Mouse (Mus musculus) heart, embryonic 16.5 days (tissue): ENCODE measurements at regions not wholly inside any gene's neighbourhood (a gene's known extent, or its start where the extent isn't known, plus 50 kb on each side); places are given as distances from the start of the nearest gene placed in this dataset.

Experiments
- ATAC-seq: fragments of 200-750 bp; cut with Nextera tagmentation; replicated peaks from 2 replicates; pipeline ENCODE4 v1.8.0; 2017; ENCODE audit warnings: moderate number of reproducible peaks; ENCODE audit not compliant: insufficient read depth, low FRiP score; ENCODE audit errors: extremely low read depth
- H3K27ac ChIP-seq: fragments of 300-500 bp; sonication (generic); 2 replicates; pipeline ENCODE4 v1.5.1; 2014; ENCODE audit warnings: mild to moderate bottlenecking, low read length, control low read depth, moderate library complexity
- H3K27me3 ChIP-seq: fragments of 300-500 bp; sonication (generic); 2 replicates; pipeline ENCODE4 v1.6.1; 2014; ENCODE audit warnings: low read length, mixed read lengths; ENCODE audit not compliant: control insufficient read depth, insufficient read depth
- H3K36me3 ChIP-seq: fragments of 300-500 bp; sonication (generic); 2 replicates; pipeline ENCODE4 v1.6.1; 2014; ENCODE audit not compliant: control insufficient read depth, insufficient read depth
- H3K4me1 ChIP-seq: fragments of 300-500 bp; sonication (generic); 2 replicates; pipeline ENCODE4 v1.6.1; 2014; ENCODE audit warnings: low read length, mixed read lengths; ENCODE audit not compliant: control insufficient read depth, insufficient read depth
- H3K4me2 ChIP-seq: fragments of 300-500 bp; sonication (generic); 2 replicates; pipeline ENCODE4 v1.6.1; 2014; ENCODE audit warnings: low read depth, mild to moderate bottlenecking, control low read depth, low read length
- H3K4me3 ChIP-seq: fragments of 300-500 bp; sonication (generic); 2 replicates; pipeline ENCODE4 v1.5.1; 2014; ENCODE audit warnings: mild to moderate bottlenecking, control low read depth, low read length
- H3K9ac ChIP-seq: fragments of 300-500 bp; sonication (generic); 2 replicates; pipeline ENCODE4 v1.6.1; 2014; ENCODE audit warnings: low read length, control low read depth
- H3K9me3 ChIP-seq: fragments of 300-500 bp; sonication (generic); replicated peaks from 2 replicates; pipeline ENCODE4 v1.6.1; 2016; ENCODE audit warnings: low read length; ENCODE audit not compliant: control insufficient read depth
- WGBS: fragments of 180-500 bp; shearing (Covaris S2); extraction: QIAGEN DNeasy Blood & Tissue Kit; methylation state at CpG from one replicate; pipeline ENCODE4 v1.1.7; 2014; 5-methylcytosine and 5-hydroxymethylcytosine counted together

- H3K27me3 ChIP-seq: no peaks in the 10 kb centered on the region
- no peak overlapping the region for H3K4me2 ChIP-seq
- no peak overlapping the region for H3K4me3 ChIP-seq
- H3K9ac ChIP-seq: no peak overlapping the region
- H3K9me3 ChIP-seq: peaks cover 8% of the 10 kb centered on the region
- ATAC-seq: no peak
- H3K4me1 ChIP-seq: no peaks in the 10 kb centered on the region
- no peaks in the 10 kb centered on the region for H3K36me3 ChIP-seq
- 85% methylated on average over 2 of the region's 3 CpGs for WGBS
- H3K27ac ChIP-seq: no peak overlapping the region
Measured at GRCm38 (mm10) chr4:131056293-131056692, 112.1 kb downstream of the Matn1 start.

- H3K9ac ChIP-seq: no peak overlapping the region
- H3K27ac ChIP-seq: no peak overlapping the region
- H3K4me1 ChIP-seq: no peaks in the 10 kb centered on the region
- 62% methylated on average over 7 of the region's 7 CpGs for WGBS
- H3K4me3 ChIP-seq: no peak overlapping the region
- ATAC-seq: no peak
- H3K9me3 ChIP-seq: no peaks in the 10 kb centered on the region
- H3K27me3 ChIP-seq: no peaks in the 10 kb centered on the region; the same call in 1 of the 2 replicates
- H3K36me3 ChIP-seq: no peaks in the 10 kb centered on the region
- no peak overlapping the region for H3K4me2 ChIP-seq
Measured at GRCm38 (mm10) chr4:131059572-131059971, 115.4 kb downstream of the Matn1 start.

- Histone ChIP-seq H3K9me3 (no peaks in the 10 kb centered on the region), H3K4me1 (no peaks in the 10 kb centered on the region), H3K9ac (no peak overlapping the region), H3K4me3 (no peak overlapping the region), H3K36me3 (no peaks in the 10 kb centered on the region), H3K4me2 (no peak overlapping the region), H3K27me3 (no peaks in the 10 kb centered on the region; the same call in 1 of the 2 replicates), H3K27ac (no peak overlapping the region)
- ATAC-seq: no peak
- 17% methylated on average over 1 of the region's 1 CpGs for WGBS
Measured at GRCm38 (mm10) chr4:131060191-131060680, 116.1 kb downstream of the Matn1 start.

- Histone ChIP-seq H3K4me3 (no peak overlapping the region), H3K4me2 (no peak overlapping the region), H3K9ac (no peak overlapping the region), H3K4me1 (no peaks in the 10 kb centered on the region), H3K36me3 (no peaks in the 10 kb centered on the region), H3K9me3 (no peaks in the 10 kb centered on the region), H3K27me3 (no peaks in the 10 kb centered on the region; the same call in 1 of the 2 replicates), H3K27ac (no peak overlapping the region)
- WGBS: 23% methylated on average over 2 of the region's 2 CpGs
- ATAC-seq: no peak
Measured at GRCm38 (mm10) chr4:131060706-131061105, 116.5 kb downstream of the Matn1 start.

- Histone ChIP-seq H3K36me3 (no peaks in the 10 kb centered on the region), H3K9ac (no peak overlapping the region), H3K27ac (no peak overlapping the region), H3K4me2 (no peak overlapping the region), H3K27me3 (no peaks in the 10 kb centered on the region; the same call in 1 of the 2 replicates), H3K9me3 (no peaks in the 10 kb centered on the region), H3K4me1 (no peaks in the 10 kb centered on the region), H3K4me3 (no peak overlapping the region)
- no peak for ATAC-seq
- WGBS: 65% methylated on average over 4 of the region's 4 CpGs
Measured at GRCm38 (mm10) chr4:131062592-131062991, 118.4 kb downstream of the Matn1 start.

- Histone ChIP-seq H3K9ac (no peak overlapping the region), H3K4me2 (no peak overlapping the region), H3K36me3 (no peaks in the 10 kb centered on the region), H3K4me1 (no peaks in the 10 kb centered on the region), H3K27ac (no peak overlapping the region), H3K9me3 (no peaks in the 10 kb centered on the region), H3K4me3 (no peak overlapping the region), H3K27me3 (no peaks in the 10 kb centered on the region; the same call in 1 of the 2 replicates)
- ATAC-seq: no peak
- WGBS: 66% methylated on average over 8 of the region's 8 CpGs
Measured at GRCm38 (mm10) chr4:131066186-131066939, 122.2 kb downstream of the Matn1 start.

GRCm38 (mm10) chr4:131070566-131070965 is 126.4 kb downstream of the Matn1 start:
- Histone ChIP-seq H3K4me3 (no peak overlapping the region), H3K4me1 (no peaks in the 10 kb centered on the region), H3K27me3 (no peaks in the 10 kb centered on the region), H3K9ac (no peak overlapping the region), H3K9me3 (no peaks in the 10 kb centered on the region), H3K36me3 (no peaks in the 10 kb centered on the region), H3K4me2 (no peak overlapping the region), H3K27ac (no peak overlapping the region)
- ATAC-seq: no peak

GRCm38 (mm10) chr4:131072623-131073022 is 128.4 kb downstream of the Matn1 start:
- Histone ChIP-seq H3K4me3 (no peak overlapping the region), H3K4me1 (no peaks in the 10 kb centered on the region), H3K27ac (no peak overlapping the region), H3K9me3 (no peaks in the 10 kb centered on the region), H3K36me3 (no peaks in the 10 kb centered on the region), H3K4me2 (no peak overlapping the region), H3K27me3 (no peaks in the 10 kb centered on the region), H3K9ac (no peak overlapping the region)
- no peak for ATAC-seq
- WGBS: 78% methylated on average over 2 of the region's 2 CpGs

- Histone ChIP-seq H3K9ac (no peak overlapping the region), H3K4me1 (no peaks in the 10 kb centered on the region), H3K36me3 (no peaks in the 10 kb centered on the region), H3K27me3 (no peaks in the 10 kb centered on the region), H3K27ac (no peak overlapping the region), H3K4me2 (no peak overlapping the region), H3K9me3 (no peaks in the 10 kb centered on the region), H3K4me3 (no peak overlapping the region)
- WGBS: 53% methylated on average over 8 of the region's 8 CpGs
- ATAC-seq: no peak
Measured at GRCm38 (mm10) chr4:131073420-131073819, 129.2 kb downstream of the Matn1 start.
